Mouse (Mus musculus) urinary bladder, postnatal 25 days (tissue): ENCODE results near the gene Tango2.

ENCODE experiments used
- DNase-seq: peaks from one replicate; pipeline ENCODE4 v3.0.0; 2022; ENCODE audit warnings: low spot score

Gene Tango2

DNA sequence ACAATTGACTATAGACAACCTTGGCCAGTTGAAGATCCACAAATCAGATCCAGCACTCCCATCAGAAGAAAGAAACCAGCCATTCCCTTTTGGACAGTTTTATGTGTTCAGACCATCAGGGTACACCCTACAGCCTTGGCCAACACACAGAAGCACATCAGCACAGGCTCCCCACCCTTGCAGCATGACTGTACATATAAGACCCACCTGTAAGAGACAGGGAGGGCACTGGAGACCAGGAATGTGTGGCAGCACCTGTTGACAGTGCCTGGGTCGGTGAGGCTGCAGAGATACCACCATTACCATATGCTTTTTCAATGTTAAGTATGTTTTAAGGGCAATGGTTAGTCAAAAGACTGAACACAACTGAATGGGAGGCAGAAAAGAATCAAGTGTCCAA is 94.0 kb downstream of the Tango2 start:
- DNase-seq = no peak

GRCm38 (mm10) chr16:18252736-18253135 is 95.2 kb downstream of the Tango2 start:
- DNase-seq = no peak

DNA sequence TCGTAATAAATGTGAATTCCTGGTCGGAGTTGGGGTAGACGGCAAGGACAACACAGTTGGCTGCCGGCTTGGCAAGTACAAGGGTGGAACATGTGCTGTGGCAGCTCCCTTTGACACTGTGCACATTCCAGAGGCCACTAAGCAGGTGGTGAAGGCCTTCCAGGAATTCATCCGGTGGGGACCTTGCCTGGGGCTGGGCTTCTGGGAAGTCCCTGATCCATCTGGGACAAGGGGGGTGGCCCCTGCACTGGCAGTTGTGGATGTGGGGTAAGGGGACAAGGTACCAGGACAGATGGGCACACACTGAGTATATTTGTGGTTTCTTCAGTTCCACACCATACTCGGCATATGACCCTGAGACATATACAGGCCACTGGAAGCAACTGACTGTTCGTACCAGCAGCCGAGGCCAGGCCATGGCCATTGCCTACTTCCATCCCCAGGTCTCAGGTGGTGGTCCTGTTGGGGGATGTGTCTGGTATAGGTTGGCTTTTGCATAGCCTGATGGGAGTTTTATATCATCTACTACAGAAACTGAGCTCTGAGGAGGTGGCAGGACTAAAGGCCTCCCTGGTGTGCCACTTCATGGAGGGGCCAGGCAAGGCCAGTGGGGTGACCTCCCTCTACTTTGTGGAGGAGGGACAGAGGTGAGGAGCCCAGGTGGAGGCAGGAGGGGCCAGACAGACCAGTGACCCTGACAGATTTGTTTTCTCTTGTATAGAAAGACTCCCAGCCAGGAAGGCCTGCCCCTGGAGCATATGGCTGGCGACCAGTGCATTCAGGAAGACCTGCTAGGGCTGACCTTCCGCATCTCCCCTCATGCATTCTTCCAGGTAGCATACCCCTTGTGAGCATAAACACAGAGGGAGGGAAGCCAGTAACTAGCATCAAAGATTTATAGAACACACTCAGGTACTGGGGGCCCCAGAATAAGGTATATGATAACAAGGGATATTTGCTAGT is 96.8 kb downstream of the Tango2 start:
- DNase-seq = no peak
